Comparison of ENCODE assay signal across 8 mouse cellular contexts in the genomic region with DNA sequence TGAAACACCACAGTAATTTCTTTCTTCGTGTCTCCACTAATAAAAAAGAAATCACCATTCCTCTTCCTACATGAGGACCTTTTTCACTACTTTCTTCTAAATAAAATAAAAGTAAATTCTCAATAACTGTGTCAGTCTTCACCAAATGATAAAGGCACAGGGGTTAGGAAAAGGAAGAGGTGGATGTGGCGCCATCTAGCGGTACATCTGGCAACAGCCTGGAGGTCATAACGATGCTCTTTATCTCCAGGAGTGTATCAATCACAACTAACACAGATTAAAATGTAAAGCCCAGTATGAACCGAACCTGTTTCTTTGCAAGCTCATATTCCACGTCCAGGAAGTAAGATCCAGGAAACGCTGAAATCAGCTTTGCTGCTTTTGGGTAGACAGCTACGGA.
DNase-seq lines count a peak whose midpoint lies in the region; ATAC-seq and TF ChIP-seq lines count a peak whose summit lies in the region.

No protein-coding gene starts in this region.

- H3K4me3 ChIP-seq in hindbrain, embryonic 10.5 days, result no peak overlapping the region
- no peak overlapping the region for H3K4me3 ChIP-seq in hindbrain, embryonic 14.5 days (replicated peaks; ENCODE audit: low read length)
- H3K4me3 ChIP-seq in E14TG2a.4 (replicated peaks; ENCODE audit: low read length), result peak overlapping the region; percentile 46; the same call in 1 of the 2 replicates
- no peak overlapping the region for H3K4me3 ChIP-seq in cortical plate, adult 2 months (ENCODE audit: insufficient read depth, low read length)
- H3K4me3 ChIP-seq in stomach, postnatal 0 days (ENCODE audit: low read depth, low read length), result no peak overlapping the region
- H3K4me3 ChIP-seq in heart, embryonic 11.5 days (ENCODE audit: low read depth, low read length), result no peak overlapping the region

- no peak overlapping the region for H3K9ac ChIP-seq in hindbrain, embryonic 14.5 days
- no peak overlapping the region for H3K9ac ChIP-seq in stomach, postnatal 0 days (ENCODE audit: low read length)
- H3K9ac ChIP-seq in heart, embryonic 11.5 days (ENCODE audit: low read depth, low read length), result no peak overlapping the region

- 72% methylated on average over 8 of the region's 8 CpGs for WGBS in hindbrain, embryonic 10.5 days
- 65% methylated on average over 8 of the region's 8 CpGs for WGBS in hindbrain, embryonic 14.5 days
- WGBS in stomach, postnatal 0 days, result 61% methylated on average over 8 of the region's 8 CpGs
- WGBS in heart, embryonic 11.5 days (ENCODE audit: insufficient replicate concordance), result 69% methylated on average over 8 of the region's 8 CpGs

- H3K4me1 ChIP-seq in hindbrain, embryonic 10.5 days (replicated peaks), result no peaks in the 10 kb centered on the region
- H3K4me1 ChIP-seq in hindbrain, embryonic 14.5 days (replicated peaks; ENCODE audit: control insufficient read depth, insufficient read depth, low read length), result no peaks in the 10 kb centered on the region
- no peaks in the 10 kb centered on the region for H3K4me1 ChIP-seq in E14TG2a.4 (replicated peaks; ENCODE audit: low read depth, low read length)
- H3K4me1 ChIP-seq in cortical plate, adult 2 months (ENCODE audit: control insufficient read depth, insufficient read depth, low read length), result no peaks in the 10 kb centered on the region
- no peaks in the 10 kb centered on the region for H3K4me1 ChIP-seq in stomach, postnatal 0 days (replicated peaks; ENCODE audit: control insufficient read depth, insufficient read depth)
- H3K4me1 ChIP-seq in heart, embryonic 11.5 days (ENCODE audit: control insufficient read depth, insufficient read depth, low read length), result no peaks in the 10 kb centered on the region

- DNase-seq in hindbrain, embryonic 10.5 days (ENCODE audit: low spot score), result peak; percentile 7
- DNase-seq in hindbrain, embryonic 14.5 days (ENCODE audit: low spot score), result no peak
- DNase-seq in left cerebral cortex, adult 18-20 months (ENCODE audit: low spot score in 2 of 2), result peak; percentile 27 to 59
- DNase-seq in stomach, postnatal 0 days (ENCODE audit: low spot score), result peak; percentile 32

- no peak for TF ChIP-seq EP300 in stomach, postnatal 0 days (optimal IDR thresholded peaks at IDR 0.05)

- no peak for TF ChIP-seq POLR2A in cortical plate, adult 2 months (IDR thresholded peaks at IDR 0.05; ENCODE audit: extremely low read depth, insufficient read depth, low read length)

- H3K27ac ChIP-seq in hindbrain, embryonic 10.5 days, result no peak overlapping the region
- no peak overlapping the region for H3K27ac ChIP-seq in hindbrain, embryonic 14.5 days
- no peak overlapping the region for H3K27ac ChIP-seq in cortical plate, adult 2 months (ENCODE audit: insufficient read depth, low read length)
- H3K27ac ChIP-seq in stomach, postnatal 0 days (replicated peaks), result no peak overlapping the region
- H3K27ac ChIP-seq in heart, embryonic 11.5 days (ENCODE audit: low read depth, low read length), result no peak overlapping the region

- TF ChIP-seq CTCF in E14TG2a.4 (conservative IDR thresholded peaks at IDR 0.05; ENCODE audit: low read length), result peak; percentile 78
- peak; percentile 53 for TF ChIP-seq CTCF in cortical plate, adult 2 months (IDR thresholded peaks at IDR 0.05; ENCODE audit: extremely low read depth, insufficient read depth, low read length)
- peak; percentile 72 for TF ChIP-seq CTCF in stomach, postnatal 0 days (IDR thresholded peaks at IDR 0.05; ENCODE audit: low read depth)

- H3K27me3 ChIP-seq in hindbrain, embryonic 10.5 days (ENCODE audit: insufficient read depth, poor library complexity, severe bottlenecking), result no peaks in the 10 kb centered on the region
- H3K27me3 ChIP-seq in hindbrain, embryonic 14.5 days (ENCODE audit: control insufficient read depth, insufficient read depth, low read length), result no peaks in the 10 kb centered on the region
- no peaks in the 10 kb centered on the region for H3K27me3 ChIP-seq in E14TG2a.4 (ENCODE audit: insufficient read depth, low read length)
- no peaks in the 10 kb centered on the region for H3K27me3 ChIP-seq in stomach, postnatal 0 days (ENCODE audit: control insufficient read depth, insufficient read depth, low read length)
- H3K27me3 ChIP-seq in heart, embryonic 11.5 days (ENCODE audit: control insufficient read depth, insufficient read depth, low read length), result no peaks in the 10 kb centered on the region

- H3K4me2 ChIP-seq in hindbrain, embryonic 14.5 days (replicated peaks), result no peak overlapping the region
- no peak overlapping the region for H3K4me2 ChIP-seq in stomach, postnatal 0 days (replicated peaks; ENCODE audit: low read depth)
- no peak overlapping the region for H3K4me2 ChIP-seq in heart, embryonic 11.5 days

- no peak for ATAC-seq in hindbrain, embryonic 14.5 days (ENCODE audit: low FRiP score)
- no peak for ATAC-seq in stomach, postnatal 0 days (ENCODE audit: low FRiP score, low TSS enrichment)
- ATAC-seq in megakaryocyte progenitor cell, adult 5-6 weeks (replicated peaks; ENCODE audit: poor library complexity), result no peak
- ATAC-seq in heart, embryonic 11.5 days (replicated peaks; ENCODE audit: insufficient number of reproducible peaks, low FRiP score, low TSS enrichment), result no peak

- no peaks in the 10 kb centered on the region for H3K9me3 ChIP-seq in hindbrain, embryonic 10.5 days
- H3K9me3 ChIP-seq in hindbrain, embryonic 14.5 days (ENCODE audit: control insufficient read depth, low read length), result no peaks in the 10 kb centered on the region
- H3K9me3 ChIP-seq in E14TG2a.4 (ENCODE audit: low read length), result 0 out of 2 replicates have a peak, but pooled peaks cover 3% of the 10 kb centered on the region
- H3K9me3 ChIP-seq in stomach, postnatal 0 days (ENCODE audit: control insufficient read depth, low read length), result no peaks in the 10 kb centered on the region
- no peaks in the 10 kb centered on the region for H3K9me3 ChIP-seq in heart, embryonic 11.5 days (replicated peaks; ENCODE audit: control insufficient read depth, low read length)

- H3K36me3 ChIP-seq in hindbrain, embryonic 10.5 days, result no peaks in the 10 kb centered on the region
- H3K36me3 ChIP-seq in hindbrain, embryonic 14.5 days (replicated peaks; ENCODE audit: control insufficient read depth, insufficient read depth), result no peaks in the 10 kb centered on the region
- H3K36me3 ChIP-seq in E14TG2a.4 (ENCODE audit: insufficient read depth, low read length), result no peaks in the 10 kb centered on the region
- H3K36me3 ChIP-seq in stomach, postnatal 0 days (ENCODE audit: control insufficient read depth, insufficient read depth, low read length), result no peaks in the 10 kb centered on the region
- no peaks in the 10 kb centered on the region for H3K36me3 ChIP-seq in heart, embryonic 11.5 days (ENCODE audit: control insufficient read depth, insufficient read depth, low read length)
